Mouse (Mus musculus): Measurements from ENCODE around the gene Ebf4. TPM values are rescaled to one million over a fixed set of nuclear protein-coding genes. Genes with fewer than 3 reads are reported as not detected.

The Ebf4 gene
- total and polyA plus RNA-seq, 2 experiments from 2014 or later: 5.4 to 19.3 TPM

DNA sequence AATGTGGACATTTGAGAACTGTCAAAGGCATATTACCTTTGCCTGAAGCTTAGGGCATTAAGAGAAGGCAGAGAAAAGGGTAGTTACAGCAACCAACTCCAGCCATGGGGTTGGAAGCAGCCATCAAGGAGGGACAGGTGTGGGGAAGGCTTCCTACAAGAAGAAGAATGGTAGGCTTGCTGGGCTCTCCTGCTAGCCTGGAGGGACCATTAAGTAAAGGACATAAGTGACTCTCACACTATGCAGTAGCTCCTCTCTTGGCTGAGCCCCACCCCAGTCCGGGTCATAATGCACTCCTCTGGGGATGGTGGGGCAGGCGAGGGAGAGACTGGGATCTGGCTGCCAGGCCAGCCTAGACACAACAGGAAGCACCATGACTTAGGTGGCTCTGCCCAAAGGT, 111.2 kb downstream of the Ebf4 start, which contains the start of gene Tmem239:
Tmem239 (plus strand) TSS at position 301 of the 400 bp plus-strand sequence.
- TF ChIP-seq CTCF (IDR thresholded peaks at IDR 0.05; ENCODE audit: low read depth): no peak
- H3K4me3 ChIP-seq (ENCODE audit: low read length): no peak within 1 kb of the TSS
- H3K9ac ChIP-seq (replicated peaks; ENCODE audit: low read length): no peak within 1 kb of the TSS
- 87% methylated on average over 2 of the region's 2 CpGs for WGBS
- H3K27ac ChIP-seq: no peak within 1 kb of the TSS
- no peak for ATAC-seq
- no peak within 1 kb of the TSS for H3K4me2 ChIP-seq (ENCODE audit: low read depth, low read length)
- no peaks in the 10 kb centered on the region for H3K27me3 ChIP-seq (ENCODE audit: insufficient read depth, low read length)
- no peaks in the 10 kb centered on the region for H3K36me3 ChIP-seq (ENCODE audit: insufficient read depth, low read length)
- DNase-seq (ENCODE audit: low spot score): no peak
- 0 out of 2 replicates have a peak, but pooled peaks cover 3% of the 10 kb centered on the region for H3K4me1 ChIP-seq (ENCODE audit: insufficient read depth, low read length)
- no peaks in the 10 kb centered on the region for H3K9me3 ChIP-seq (ENCODE audit: low read length)

DNA sequence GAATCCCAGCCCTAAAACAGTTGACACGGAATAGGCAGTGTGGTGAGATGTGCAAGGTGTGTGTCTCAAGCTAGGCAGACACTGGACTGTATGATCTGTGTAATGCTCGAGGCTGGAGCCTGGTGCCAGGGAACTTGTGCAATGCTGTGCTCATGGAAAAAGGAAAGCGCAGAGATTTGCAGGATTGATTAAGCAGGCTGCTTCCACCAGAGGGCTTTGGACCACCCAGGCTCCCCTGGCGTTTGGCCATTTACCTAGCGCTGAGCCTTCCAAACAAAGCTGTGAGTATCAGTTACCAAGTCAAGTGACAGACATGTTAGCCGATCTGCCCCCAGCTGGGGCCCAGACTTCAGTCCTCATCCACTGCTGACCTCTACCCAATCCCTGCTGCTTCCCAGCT, 113.2 kb downstream of the Ebf4 start:
- Histone ChIP-seq H3K36me3 (ENCODE audit: insufficient read depth, low read length) (no peaks in the 10 kb centered on the region), H3K4me3 (ENCODE audit: low read length) (no peak overlapping the region), H3K9me3 (ENCODE audit: low read length) (no peaks in the 10 kb centered on the region), H3K27ac (no peak overlapping the region), H3K9ac (replicated peaks; ENCODE audit: low read length) (no peak overlapping the region), H3K27me3 (ENCODE audit: insufficient read depth, low read length) (no peaks in the 10 kb centered on the region), H3K4me1 (ENCODE audit: insufficient read depth, low read length) (0 out of 2 replicates have a peak, but pooled peaks cover 3% of the 10 kb centered on the region), H3K4me2 (ENCODE audit: low read depth, low read length) (no peak overlapping the region)
- peak; percentile 63 for DNase-seq (ENCODE audit: low spot score)
- no peak; the same call in 1 of the 2 replicates for ATAC-seq
- WGBS: 14% methylated on average over 6 of the region's 6 CpGs
- peak; percentile 51 for TF ChIP-seq CTCF (IDR thresholded peaks at IDR 0.05; ENCODE audit: low read depth)

DNA sequence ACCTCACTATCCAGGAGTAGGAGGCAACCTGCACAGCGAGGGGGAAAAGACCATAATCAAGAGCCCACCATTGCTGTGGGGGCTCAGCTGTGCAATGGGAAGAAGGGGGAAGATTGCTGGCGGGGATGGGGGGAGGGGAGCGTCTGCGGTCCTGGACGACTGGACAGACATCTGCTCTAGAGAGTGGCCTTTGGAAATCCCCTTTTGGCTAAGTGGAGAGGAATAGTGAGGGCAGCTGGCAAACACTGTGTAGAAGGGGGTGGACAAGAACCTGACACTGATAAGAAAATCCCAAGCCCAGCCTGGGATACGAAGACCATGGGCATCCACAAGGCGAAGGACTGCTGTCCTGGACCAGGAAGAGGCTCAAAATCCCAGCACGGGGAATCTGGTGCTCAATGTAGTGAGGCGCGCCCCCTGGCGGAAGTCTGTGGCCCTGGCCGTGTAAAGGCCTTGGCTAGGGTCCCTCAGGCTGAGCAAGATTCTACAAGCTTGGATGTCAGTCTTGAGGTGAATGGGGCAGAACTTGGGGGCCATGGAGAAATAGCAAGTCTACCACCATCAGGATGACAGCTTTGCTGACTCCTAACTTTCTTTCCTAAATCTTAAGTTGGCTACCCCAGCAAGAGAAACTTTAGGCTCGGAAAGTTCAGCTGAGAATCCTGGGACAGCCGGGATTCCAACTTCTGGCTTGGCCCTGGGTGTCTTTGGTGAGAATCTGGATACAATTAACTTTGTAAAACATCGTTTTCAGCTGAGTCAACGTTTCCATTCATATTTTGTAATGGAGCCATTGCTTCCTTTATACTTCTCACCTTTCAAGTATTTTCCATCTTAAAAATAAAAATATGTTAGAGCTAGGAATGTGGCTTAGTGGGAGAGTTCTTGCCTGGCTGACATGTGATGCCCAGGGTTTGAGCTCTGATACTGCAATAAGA, 116.9 kb downstream of the Ebf4 start:
- Histone ChIP-seq H3K27ac (no peak overlapping the region), H3K4me1 (ENCODE audit: insufficient read depth, low read length) (0 out of 2 replicates have a peak, but pooled peaks cover 3% of the 10 kb centered on the region), H3K9me3 (ENCODE audit: low read length) (no peaks in the 10 kb centered on the region), H3K27me3 (ENCODE audit: insufficient read depth, low read length) (no peaks in the 10 kb centered on the region), H3K4me2 (ENCODE audit: low read depth, low read length) (no peak overlapping the region), H3K4me3 (ENCODE audit: low read length) (no peak overlapping the region), H3K36me3 (ENCODE audit: insufficient read depth, low read length) (no peaks in the 10 kb centered on the region), H3K9ac (replicated peaks; ENCODE audit: low read length) (no peak overlapping the region)
- ATAC-seq (peak; percentile 83), DNase-seq (ENCODE audit: low spot score) (peak; percentile 89)
- peak; percentile 92 for TF ChIP-seq CTCF (IDR thresholded peaks at IDR 0.05; ENCODE audit: low read depth)
- WGBS: 37% methylated on average over 16 of the region's 16 CpGs

DNA sequence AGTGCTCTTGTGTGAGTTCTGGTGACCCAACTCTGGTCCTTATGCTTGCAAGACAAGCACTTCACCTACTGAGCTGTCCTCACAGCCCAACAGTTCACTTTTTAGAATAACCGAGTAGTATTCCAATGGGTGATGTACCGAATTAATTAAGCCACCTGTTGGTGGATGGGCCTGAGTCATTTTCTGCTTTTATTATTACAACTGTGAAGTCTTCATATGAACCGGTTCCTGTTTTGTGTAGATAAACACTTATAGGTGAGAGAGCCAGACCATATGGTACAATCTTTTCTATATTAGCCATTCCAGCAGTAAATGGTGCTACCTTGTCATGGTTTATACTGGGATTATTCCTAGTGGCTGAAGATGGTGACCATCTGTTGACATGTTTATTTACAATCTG, 117.8 kb downstream of the Ebf4 start:
- WGBS: 86% methylated on average over 3 of the region's 3 CpGs
- ATAC-seq (no peak), DNase-seq (ENCODE audit: low spot score) (no peak)
- no peak for TF ChIP-seq CTCF (IDR thresholded peaks at IDR 0.05; ENCODE audit: low read depth)
- Histone ChIP-seq H3K27me3 (ENCODE audit: insufficient read depth, low read length) (no peaks in the 10 kb centered on the region), H3K4me3 (ENCODE audit: low read length) (no peak overlapping the region), H3K9ac (replicated peaks; ENCODE audit: low read length) (no peak overlapping the region), H3K27ac (no peak overlapping the region), H3K4me1 (ENCODE audit: insufficient read depth, low read length) (0 out of 2 replicates have a peak, but pooled peaks cover 3% of the 10 kb centered on the region), H3K36me3 (ENCODE audit: insufficient read depth, low read length) (no peaks in the 10 kb centered on the region), H3K9me3 (ENCODE audit: low read length) (no peaks in the 10 kb centered on the region), H3K4me2 (ENCODE audit: low read depth, low read length) (no peak overlapping the region)

DNA sequence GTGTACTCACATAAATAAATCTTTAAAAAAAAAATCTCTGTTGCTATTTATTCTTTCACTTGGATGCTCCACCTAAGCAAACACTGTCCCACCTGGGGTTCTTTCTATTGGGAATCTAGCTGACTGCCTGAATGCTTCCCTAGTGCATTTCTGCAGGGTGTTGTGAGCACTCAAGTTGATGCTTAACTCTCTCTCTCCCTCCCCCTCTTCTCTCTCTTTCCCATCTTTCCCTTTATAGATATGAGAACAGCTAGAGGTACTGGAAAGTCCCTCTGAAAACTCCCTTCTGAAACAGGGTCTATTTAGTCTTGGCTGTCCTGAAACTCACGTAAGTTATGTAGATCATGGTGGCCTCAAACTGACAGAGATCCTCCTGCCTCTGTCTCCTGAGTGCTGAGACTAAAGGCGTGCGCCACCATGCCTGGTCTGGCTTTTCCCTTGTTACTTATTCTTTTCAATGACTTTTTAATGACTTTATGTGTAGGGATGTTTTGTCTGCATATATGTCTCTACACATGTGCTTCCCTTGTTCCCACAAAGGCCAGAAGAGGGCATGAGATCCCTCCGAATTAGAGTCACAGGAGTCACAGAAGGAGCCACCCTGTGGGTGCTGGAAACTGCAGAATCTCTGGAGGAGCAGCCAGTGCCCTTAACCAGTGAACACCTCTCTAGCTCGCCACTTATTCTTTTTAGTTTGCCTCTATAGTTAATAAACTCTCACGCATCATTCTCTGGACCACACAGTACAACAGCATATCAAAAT, 119.3 kb downstream of the Ebf4 start:
- Histone ChIP-seq H3K36me3 (ENCODE audit: insufficient read depth, low read length) (no peaks in the 10 kb centered on the region), H3K27ac (no peak overlapping the region), H3K4me3 (ENCODE audit: low read length) (no peak overlapping the region), H3K27me3 (ENCODE audit: insufficient read depth, low read length) (no peaks in the 10 kb centered on the region), H3K9ac (replicated peaks; ENCODE audit: low read length) (no peak overlapping the region), H3K9me3 (ENCODE audit: low read length) (no peaks in the 10 kb centered on the region), H3K4me1 (ENCODE audit: insufficient read depth, low read length) (no peaks in the 10 kb centered on the region), H3K4me2 (ENCODE audit: low read depth, low read length) (no peak overlapping the region)
- DNase-seq (ENCODE audit: low spot score) (no peak), ATAC-seq (no peak)
- WGBS: 74% methylated on average over 6 of the region's 6 CpGs
- 0 out of 2 replicates have a peak, but pooled peaks have one; percentile 17 for TF ChIP-seq CTCF (IDR thresholded peaks at IDR 0.05; ENCODE audit: low read depth)

Other genes with a start within 250 kb of the Ebf4 start
- 0.04 and 0.16 TPM in 2 replicates for gene Tgm6, start 182.8 kb upstream of the Ebf4 start, total RNA-seq (2014; rRNA removed)
- gene Tgm6, start 182.8 kb upstream of the Ebf4 start, polyA plus RNA-seq (2015; fragmentation: Nextera tagmentation; extraction: Ambion mirVana): 0.14 TPM in 1 of 2 replicates, not detected in the other
- gene Snrpb, start 115.8 kb upstream of the Ebf4 start, total RNA-seq (2014; rRNA removed): 306 and 339 TPM in 2 replicates
- 300 and 302 TPM in 2 replicates for gene Snrpb, start 115.8 kb upstream of the Ebf4 start, polyA plus RNA-seq (2015; fragmentation: Nextera tagmentation; extraction: Ambion mirVana)
- gene Tmc2, start 100.0 kb upstream of the Ebf4 start, total RNA-seq (2014; rRNA removed): not detected in 2 replicates
- gene Tmc2, start 100.0 kb upstream of the Ebf4 start, polyA plus RNA-seq (2015; fragmentation: Nextera tagmentation; extraction: Ambion mirVana): not detected in 2 replicates
- gene Nop56, start 20.7 kb upstream of the Ebf4 start, total RNA-seq (2014; rRNA removed): 109 and 118 TPM in 2 replicates
- 258 and 268 TPM in 2 replicates for gene Nop56, start 20.7 kb upstream of the Ebf4 start, polyA plus RNA-seq (2015; fragmentation: Nextera tagmentation; extraction: Ambion mirVana)
- 158 and 161 TPM in 2 replicates for gene Idh3b, start 10.6 kb upstream of the Ebf4 start, total RNA-seq (2014; rRNA removed)
- gene Idh3b, start 10.6 kb upstream of the Ebf4 start, polyA plus RNA-seq (2015; fragmentation: Nextera tagmentation; extraction: Ambion mirVana): 215 TPM in 2 replicates
- 28.2 and 36.5 TPM in 2 replicates for gene Cpxm1, start 102.4 kb downstream of the Ebf4 start, total RNA-seq (2014; rRNA removed)
- 31.9 and 32.9 TPM in 2 replicates for gene Cpxm1, start 102.4 kb downstream of the Ebf4 start, polyA plus RNA-seq (2015; fragmentation: Nextera tagmentation; extraction: Ambion mirVana)
- gene Gm28372, start 110.1 kb downstream of the Ebf4 start, total RNA-seq (2014; rRNA removed): not detected in 2 replicates
- 0.20 TPM in 2 replicates for gene Gm28372, start 110.1 kb downstream of the Ebf4 start, polyA plus RNA-seq (2015; fragmentation: Nextera tagmentation; extraction: Ambion mirVana)
- gene 1700020A23Rik, start 110.1 kb downstream of the Ebf4 start, total RNA-seq (2014; rRNA removed): not detected in 2 replicates
- gene 1700020A23Rik, start 110.1 kb downstream of the Ebf4 start, polyA plus RNA-seq (2015; fragmentation: Nextera tagmentation; extraction: Ambion mirVana): 0.49 TPM in 1 of 2 replicates, not detected in the other
- not detected in 2 replicates for gene Tmem239, start 111.3 kb downstream of the Ebf4 start, total RNA-seq (2014; rRNA removed)
- gene Tmem239, start 111.3 kb downstream of the Ebf4 start, polyA plus RNA-seq (2015; fragmentation: Nextera tagmentation; extraction: Ambion mirVana): not detected in 2 replicates
- gene Vps16, start 129.2 kb downstream of the Ebf4 start, total RNA-seq (2014; rRNA removed): 50.4 and 63.3 TPM in 2 replicates
- gene Vps16, start 129.2 kb downstream of the Ebf4 start, polyA plus RNA-seq (2015; fragmentation: Nextera tagmentation; extraction: Ambion mirVana): 89.5 and 94.0 TPM in 2 replicates
- gene Pced1a, start 129.5 kb downstream of the Ebf4 start, total RNA-seq (2014; rRNA removed): 19.5 and 20.4 TPM in 2 replicates
- gene Pced1a, start 129.5 kb downstream of the Ebf4 start, polyA plus RNA-seq (2015; fragmentation: Nextera tagmentation; extraction: Ambion mirVana): 10.3 and 10.7 TPM in 2 replicates
- gene Ptpra, start 155.1 kb downstream of the Ebf4 start, total RNA-seq (2014; rRNA removed): 96.7 and 105 TPM in 2 replicates
- 143 and 145 TPM in 2 replicates for gene Ptpra, start 155.1 kb downstream of the Ebf4 start, polyA plus RNA-seq (2015; fragmentation: Nextera tagmentation; extraction: Ambion mirVana)

Data from hindbrain, postnatal 0 days (tissue).